Mouse (Mus musculus) cerebellum, postnatal 4 days (tissue): ENCODE measurements at regions not wholly inside any gene's neighbourhood (a gene's known extent, or its start where the extent isn't known, plus 50 kb on each side); places are given as distances from the start of the nearest gene placed in this dataset.

Experiments used
- DNase-seq, 2 experiments: peaks; one replicate each; pipeline ENCODE4 v3.0.0; 2022; ENCODE audit warnings: low spot score in 2 of 2, mixed read lengths in 1 of 2

GRCm38 (mm10) chr9:115611713-115612112 is 297.5 kb upstream of the Gadl1 start:
- no peak for DNase-seq

- DNase-seq = no peak
These were observed 296.3 kb upstream of the Gadl1 start for GRCm38 (mm10) chr9:115612908-115613307.

- no peak for DNase-seq
These were observed 295.2 kb upstream of the Gadl1 start for GRCm38 (mm10) chr9:115614007-115614406.

- DNase-seq = no peak
These were observed 291.3 kb upstream of the Gadl1 start for GRCm38 (mm10) chr9:115617909-115618308.

GRCm38 (mm10) chr9:115623948-115624347 is 285.3 kb upstream of the Gadl1 start:
- DNase-seq = no peak

- no peak for DNase-seq
These were observed 284.3 kb upstream of the Gadl1 start for GRCm38 (mm10) chr9:115624721-115625496.

GRCm38 (mm10) chr9:115627551-115627950 is 281.7 kb upstream of the Gadl1 start:
- no peak for DNase-seq

GRCm38 (mm10) chr9:115637114-115637513 is 272.1 kb upstream of the Gadl1 start:
- no peak for DNase-seq

- no peak for DNase-seq
These were observed 268.5 kb upstream of the Gadl1 start for GRCm38 (mm10) chr9:115640781-115641180.

- DNase-seq = no peak
These were observed 267.2 kb upstream of the Gadl1 start for GRCm38 (mm10) chr9:115642032-115642431.

GRCm38 (mm10) chr9:115644953-115645352 is 264.3 kb upstream of the Gadl1 start:
- no peak for DNase-seq

- no peak for DNase-seq
These were observed 263.0 kb upstream of the Gadl1 start for GRCm38 (mm10) chr9:115646226-115646625.

GRCm38 (mm10) chr9:115651708-115652107 is 257.5 kb upstream of the Gadl1 start:
- DNase-seq = no peak

- no peak for DNase-seq
These were observed 256.1 kb upstream of the Gadl1 start for GRCm38 (mm10) chr9:115653116-115653515.

GRCm38 (mm10) chr9:115654933-115655332 is 254.3 kb upstream of the Gadl1 start:
- DNase-seq = no peak

GRCm38 (mm10) chr9:115656538-115656937 is 252.7 kb upstream of the Gadl1 start:
- no peak for DNase-seq

GRCm38 (mm10) chr9:115656994-115657713 is 252.1 kb upstream of the Gadl1 start:
- no peak for DNase-seq

- no peak for DNase-seq
These were observed 250.8 kb upstream of the Gadl1 start for GRCm38 (mm10) chr9:115658477-115658876.

- DNase-seq = no peak
These were observed 248.9 kb upstream of the Gadl1 start for GRCm38 (mm10) chr9:115660371-115660770.

GRCm38 (mm10) chr9:115661834-115662425 is 247.3 kb upstream of the Gadl1 start:
- DNase-seq = no peak

GRCm38 (mm10) chr9:115665337-115666004 is 243.8 kb upstream of the Gadl1 start:
- no peak for DNase-seq

GRCm38 (mm10) chr9:115666530-115666929 is 242.7 kb upstream of the Gadl1 start:
- no peak for DNase-seq
